Mouse (Mus musculus) brain, embryonic 14.5 days (tissue): Measurements from ENCODE around the gene Adra1b.

Experiments used
- CTCF ChIP-seq: fragments of 200-500 bp; IDR thresholded peaks from 2 replicates; pipeline ENCODE4 v1.5.1; 2012; ENCODE audit warnings: inconsistent platforms, mild to moderate bottlenecking, moderate library complexity, borderline replicate concordance; ENCODE audit not compliant: insufficient read depth, insufficient read length; ENCODE audit errors: extremely low read depth
- POLR2A ChIP-seq: fragments of 200-500 bp; IDR thresholded peaks from 2 replicates; pipeline ENCODE4 v1.6.1; 2012; ENCODE audit warnings: mild to moderate bottlenecking, inconsistent platforms, borderline replicate concordance; ENCODE audit not compliant: poor library complexity, insufficient read depth, insufficient read length, severe bottlenecking; ENCODE audit errors: extremely low read depth

DNA sequence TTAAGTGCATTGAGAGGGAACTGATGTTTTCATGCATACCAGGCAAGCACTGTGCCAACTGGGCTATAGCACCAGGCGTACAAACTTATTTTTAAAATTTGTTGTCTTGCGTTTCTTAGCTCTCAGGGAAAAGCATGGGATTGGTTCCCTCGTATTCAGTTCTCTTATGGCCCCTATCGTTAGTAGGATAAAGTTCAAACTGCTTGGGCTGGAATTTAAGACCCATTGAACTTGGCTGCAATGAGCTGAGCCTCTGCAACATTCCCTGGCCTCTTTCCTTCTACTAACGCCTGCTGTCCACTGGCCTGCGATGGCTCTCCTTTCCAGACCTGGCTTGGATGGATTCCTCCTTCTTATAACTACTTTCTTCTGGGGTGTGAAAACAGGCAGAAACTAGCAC is 110.6 kb downstream of the Adra1b start:
- TF ChIP-seq POLR2A (no peak), CTCF (no peak)
